Mouse (Mus musculus): Measurements from ENCODE around the gene Olfr1229.

The Olfr1229 gene

DNA sequence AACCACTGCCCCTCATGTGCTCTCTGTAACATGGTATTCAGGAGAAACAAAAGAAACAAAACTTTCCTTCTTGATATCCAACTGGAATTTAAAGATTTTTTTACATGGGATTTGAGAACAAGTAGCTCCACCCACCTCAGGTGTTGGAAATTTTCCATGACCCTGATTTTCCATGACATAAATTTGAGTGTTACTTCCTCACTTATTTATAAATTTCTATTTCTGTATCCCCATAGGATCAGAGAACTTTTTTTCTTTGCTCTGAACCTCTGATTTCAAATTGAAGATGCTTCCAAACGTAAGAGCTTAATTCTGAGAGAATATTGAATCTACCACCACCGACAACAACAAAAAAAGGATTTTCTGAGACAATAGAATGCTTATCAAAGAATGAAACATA is at the start of gene Olfr1229:
Olfr1229 (minus strand) TSS at position 101 of the 400 bp plus-strand sequence.
- DNase-seq (ENCODE audit: low spot score), result no peak

DNA sequence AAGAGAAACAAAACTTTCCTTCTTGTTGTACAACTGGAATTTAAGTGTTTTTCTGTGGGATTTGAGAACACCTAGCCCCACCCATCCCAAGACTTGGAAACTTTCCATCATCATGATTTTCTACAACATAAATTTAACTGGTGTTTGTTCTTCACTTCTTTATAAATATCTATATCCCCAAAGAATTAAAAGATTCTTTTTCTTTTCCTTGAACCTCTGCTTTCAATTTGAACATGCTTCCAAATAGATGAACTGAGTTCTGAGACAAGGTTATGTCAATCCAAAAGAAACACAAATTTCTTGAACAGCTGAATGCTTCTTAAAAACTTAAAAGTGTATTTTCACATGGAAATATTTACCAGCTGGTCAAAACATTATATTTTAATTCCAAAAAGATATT is 41.8 kb upstream of the Olfr1229 start, which contains the start of gene Olfr1232:
Olfr1232 (minus strand) TSS at position 101 of the 400 bp plus-strand sequence.
- no peak for DNase-seq (ENCODE audit: low spot score)

DNA sequence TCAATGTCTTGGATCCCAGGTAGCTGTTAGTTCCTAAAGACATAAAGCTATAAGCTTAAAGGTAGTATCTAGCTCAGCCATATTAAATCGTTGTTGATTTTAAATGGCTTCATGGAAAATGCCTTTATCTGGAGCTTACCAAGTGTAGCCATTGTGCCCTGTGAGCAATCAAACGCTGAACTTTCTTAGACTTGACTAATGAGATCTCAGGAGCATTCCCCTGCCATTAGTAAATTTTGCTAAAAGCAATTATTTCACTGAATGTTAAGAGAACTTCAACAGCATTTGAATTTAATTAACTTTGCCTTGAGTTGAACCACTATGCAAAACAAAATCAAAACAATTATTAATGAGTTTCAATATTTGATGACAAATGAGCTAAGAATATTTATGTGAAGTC is 19.2 kb upstream of the Olfr1229 start, which contains the start of gene Olfr1231:
Olfr1231 (minus strand) TSS at position 101 of the 400 bp plus-strand sequence.
- DNase-seq (ENCODE audit: low spot score), result no peak

DNA sequence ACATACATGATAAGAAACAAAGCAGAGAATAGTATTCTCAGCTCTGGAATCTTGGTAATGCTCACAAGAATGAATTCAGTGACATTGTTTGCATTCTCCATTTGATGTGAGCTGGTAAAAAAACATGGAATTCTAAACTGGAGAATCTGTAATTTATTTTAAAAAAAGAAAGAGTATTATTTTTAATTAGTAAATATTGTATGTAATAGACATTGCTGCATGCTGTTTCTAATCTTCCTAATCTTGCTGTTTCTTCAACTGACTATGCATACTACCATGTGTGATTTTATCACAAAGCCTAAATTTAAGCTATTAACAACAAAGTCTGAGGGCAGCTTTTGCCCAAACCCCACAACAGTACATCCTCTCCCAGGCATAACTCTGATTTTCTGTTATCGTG is 9.4 kb upstream of the Olfr1229 start, which contains the start of gene Olfr1230:
Olfr1230 (minus strand) TSS at position 101 of the 400 bp plus-strand sequence.
- no peak for DNase-seq (ENCODE audit: low spot score)

DNA sequence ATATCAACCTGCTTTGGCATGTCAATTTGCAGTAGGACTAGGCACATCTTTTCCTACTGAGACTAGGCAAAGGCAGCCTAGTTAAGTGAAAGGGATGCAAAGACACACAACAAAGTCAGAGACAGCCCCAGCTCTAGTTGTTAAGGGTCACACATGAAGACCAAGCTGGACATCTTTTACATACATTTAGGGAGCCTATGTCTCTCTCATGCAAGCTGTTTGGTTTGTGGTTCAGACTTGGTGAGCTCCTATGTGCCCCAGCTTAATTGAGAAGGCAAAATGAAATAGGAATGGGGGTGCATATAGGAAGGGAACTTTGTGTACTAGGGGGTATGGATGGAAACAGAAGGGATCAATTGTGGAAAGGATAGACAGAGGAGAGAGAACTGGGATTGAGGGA is 33.9 kb downstream of the Olfr1229 start, which contains the start of gene Olfr1228:
Olfr1228 (minus strand) TSS at position 101 of the 400 bp plus-strand sequence.
- no peak for DNase-seq (ENCODE audit: low spot score)
